Mouse (Mus musculus) adrenal gland, adult 8-10 months (tissue): Measurements from ENCODE around the gene Ccdc28a. TPM values are rescaled to one million over a fixed set of nuclear protein-coding genes. Genes with fewer than 3 reads are reported as not detected.

Experiments
- DNase-seq: peaks from one replicate; pipeline ENCODE4 v3.0.0; 2022
- total RNA-seq, 4 experiments: library from RNA; stranded (reverse); gene quantifications; 2 replicates each; pipeline ENCODE4 v1.2.4; 2022

The Ccdc28a gene
- 10 to 100 TPM; 13.4 to 18.7 (median 15.6) TPM for total RNA-seq

- DNase-seq: peak; percentile 91
These were observed at the start of gene Ccdc28a for GRCm38 (mm10) chr10:18234560-18235401. Ccdc28a (minus strand) TSS chr10:18234998.

- no peak for DNase-seq
These were observed 49.2 kb upstream of the Ccdc28a start for GRCm38 (mm10) chr10:18283991-18284390.

- DNase-seq: no peak
These were observed 41.4 kb upstream of the Ccdc28a start for GRCm38 (mm10) chr10:18276090-18276734.

- DNase-seq: no peak
These were observed 16.5 kb upstream of the Ccdc28a start for GRCm38 (mm10) chr10:18251345-18251744.

GRCm38 (mm10) chr10:18243614-18244013, 8.8 kb upstream of the Ccdc28a start:
- no peak for DNase-seq

GRCm38 (mm10) chr10:18237191-18237590, 2.4 kb upstream of the Ccdc28a start:
- peak; percentile 78 for DNase-seq

- DNase-seq: no peak
These were observed 1.6 kb upstream of the Ccdc28a start for GRCm38 (mm10) chr10:18236328-18236927.

GRCm38 (mm10) chr10:18235402-18235747, 577 bp upstream of the Ccdc28a start:
- no peak for DNase-seq

GRCm38 (mm10) chr10:18233891-18234290, 907 bp downstream of the Ccdc28a start:
- DNase-seq: no peak

GRCm38 (mm10) chr10:18224386-18224785, 10.4 kb downstream of the Ccdc28a start:
- DNase-seq: no peak

GRCm38 (mm10) chr10:18219351-18219750, 15.4 kb downstream of the Ccdc28a start:
- no peak for DNase-seq

- no peak for DNase-seq
These were observed 20.7 kb downstream of the Ccdc28a start for GRCm38 (mm10) chr10:18214124-18214523.

GRCm38 (mm10) chr10:18213373-18213772, 21.4 kb downstream of the Ccdc28a start:
- no peak for DNase-seq

GRCm38 (mm10) chr10:18210726-18211125, 24.1 kb downstream of the Ccdc28a start, which contains the start of gene Ect2l:
Ect2l (minus strand) TSS chr10:18210890.
- no peak for DNase-seq

GRCm38 (mm10) chr10:18210119-18210518, 24.7 kb downstream of the Ccdc28a start:
- no peak for DNase-seq

GRCm38 (mm10) chr10:18204067-18204466, 30.7 kb downstream of the Ccdc28a start:
- no peak for DNase-seq

GRCm38 (mm10) chr10:18202401-18202800, 32.4 kb downstream of the Ccdc28a start:
- no peak for DNase-seq

- DNase-seq: no peak
These were observed 34.1 kb downstream of the Ccdc28a start for GRCm38 (mm10) chr10:18200656-18201055.

GRCm38 (mm10) chr10:18199919-18200318, 34.9 kb downstream of the Ccdc28a start:
- no peak for DNase-seq

GRCm38 (mm10) chr10:18198286-18199015, 36.3 kb downstream of the Ccdc28a start:
- no peak for DNase-seq

- DNase-seq: peak; percentile 20
These were observed 37.4 kb downstream of the Ccdc28a start for GRCm38 (mm10) chr10:18197206-18197979.

GRCm38 (mm10) chr10:18194737-18195141, 40.1 kb downstream of the Ccdc28a start:
- no peak for DNase-seq
